Mouse (Mus musculus) liver, embryonic 13.5 days (tissue): ENCODE measurements around the gene Card14. TPM values are rescaled to one million over a fixed set of nuclear protein-coding genes. Genes with fewer than 3 reads are reported as not detected.
"Not testable (repeated sequence)": the region's sequence is repeated elsewhere in the genome, so short reads cannot be mapped to it uniquely, and the experiment has no call there.

Experiments used
- ATAC-seq: fragments of 200-750 bp; cut with Nextera tagmentation; 2 replicates; pipeline ENCODE4 v1.8.0; 2017; ENCODE audit warnings: low read depth, mild to moderate bottlenecking, moderate number of reproducible peaks, moderate library complexity
- DNase-seq: peaks from one replicate; pipeline ENCODE4 v3.0.0; 2022
- H3K27ac ChIP-seq: fragments of 300-500 bp; sonication (generic); 2 replicates; pipeline ENCODE4 v1.5.1; 2015; ENCODE audit warnings: moderate library complexity, mild to moderate bottlenecking, inconsistent platforms
- H3K27me3 ChIP-seq: fragments of 300-500 bp; sonication (generic); 2 replicates; pipeline ENCODE4 v1.6.1; 2015; ENCODE audit warnings: mild to moderate bottlenecking, inconsistent platforms
- H3K36me3 ChIP-seq: fragments of 300-500 bp; sonication (generic); 2 replicates; pipeline ENCODE4 v1.6.1; 2015; ENCODE audit warnings: mild to moderate bottlenecking, inconsistent platforms
- H3K4me1 ChIP-seq: fragments of 300-500 bp; sonication (generic); replicated peaks from 2 replicates; pipeline ENCODE4 v1.6.1; 2015; ENCODE audit warnings: inconsistent platforms
- H3K4me2 ChIP-seq: fragments of 300-500 bp; sonication (generic); 2 replicates; pipeline ENCODE4 v1.6.1; 2015; ENCODE audit warnings: inconsistent platforms, mild to moderate bottlenecking, moderate library complexity
- H3K4me3 ChIP-seq: fragments of 300-500 bp; sonication (generic); replicated peaks from 2 replicates; pipeline ENCODE4 v1.5.1; 2015; ENCODE audit warnings: mild to moderate bottlenecking, inconsistent platforms
- H3K9ac ChIP-seq: fragments of 300-500 bp; sonication (generic); 2 replicates; pipeline ENCODE4 v1.6.1; 2015; ENCODE audit warnings: mild to moderate bottlenecking, inconsistent platforms
- H3K9me3 ChIP-seq: fragments of 300-500 bp; sonication (generic); replicated peaks from 2 replicates; pipeline ENCODE4 v1.6.1; 2016; ENCODE audit warnings: inconsistent platforms
- WGBS: fragments of 180-500 bp; shearing (Covaris S2); methylation state at CpG from one replicate; pipeline ENCODE4 v1.1.7; 2015; ENCODE audit not compliant: insufficient replicate concordance; 5-methylcytosine and 5-hydroxymethylcytosine counted together
- polyA plus RNA-seq: library from polyadenylated mRNA; unstranded; fragments of >200 nt; fragmentation: Nextera tagmentation; extraction: Ambion mirVana; gene quantifications from 2 replicates; pipeline ENCODE4 v1.2.1, GENCODE M21; 2015

Card14 gene
- polyA plus RNA-seq, 1 experiment from 2014 or later: 0.20 TPM

GRCm38 (mm10) chr11:119359089-119359488 is 51.5 kb downstream of the Card14 start:
- H3K36me3 ChIP-seq: no peaks in the 10 kb centered on the region
- DNase-seq (no peak), ATAC-seq (no peak)
- no peak overlapping the region for H3K4me2 ChIP-seq
- 75% methylated on average over 10 of the region's 10 CpGs for WGBS
- no peak overlapping the region for H3K27ac ChIP-seq
- H3K4me1 ChIP-seq: peaks cover 29% of the 10 kb centered on the region
- no peaks in the 10 kb centered on the region for H3K9me3 ChIP-seq
- H3K4me3 ChIP-seq: no peak overlapping the region
- no peak overlapping the region for H3K9ac ChIP-seq
- H3K27me3 ChIP-seq: 0 out of 2 replicates have a peak, but pooled peaks cover 5% of the 10 kb centered on the region

- DNase-seq: no peak
- no peaks in the 10 kb centered on the region for H3K9me3 ChIP-seq
- no peak overlapping the region for H3K4me3 ChIP-seq
- peak overlapping the region; percentile 23; the same call in 1 of the 2 replicates for H3K4me2 ChIP-seq
- peak; percentile 20; the same call in 1 of the 2 replicates for ATAC-seq
- H3K27ac ChIP-seq: no peak overlapping the region
- no peaks in the 10 kb centered on the region for H3K27me3 ChIP-seq
- H3K4me1 ChIP-seq: peaks cover 9% of the 10 kb centered on the region
- 28% methylated on average over 11 of the region's 11 CpGs for WGBS
- no peak overlapping the region for H3K9ac ChIP-seq
- no peaks in the 10 kb centered on the region for H3K36me3 ChIP-seq
Measured at GRCm38 (mm10) chr11:119362769-119363533, 55.4 kb downstream of the Card14 start.

GRCm38 (mm10) chr11:119363534-119364145 is 56.1 kb downstream of the Card14 start:
- Histone ChIP-seq H3K9ac (no peak overlapping the region), H3K36me3 (no peaks in the 10 kb centered on the region), H3K4me1 (peaks cover 9% of the 10 kb centered on the region), H3K4me2 (peak overlapping the region; percentile 23; the same call in 1 of the 2 replicates), H3K9me3 (no peaks in the 10 kb centered on the region), H3K4me3 (no peak overlapping the region), H3K27ac (no peak overlapping the region), H3K27me3 (no peaks in the 10 kb centered on the region)
- WGBS: 21% methylated on average over 11 of the region's 11 CpGs
- ATAC-seq (peak; percentile 73), DNase-seq (peak; percentile 55)

- no peak overlapping the region for H3K4me2 ChIP-seq
- H3K36me3 ChIP-seq: peaks cover 6% of the 10 kb centered on the region
- no peaks in the 10 kb centered on the region for H3K27me3 ChIP-seq
- DNase-seq (no peak), ATAC-seq (no peak)
- H3K9me3 ChIP-seq: no peaks in the 10 kb centered on the region
- peaks cover 25% of the 10 kb centered on the region for H3K4me1 ChIP-seq
- H3K4me3 ChIP-seq: no peak overlapping the region
- H3K27ac ChIP-seq: no peak overlapping the region
- 25% methylated on average over 6 of the region's 6 CpGs for WGBS
- no peak overlapping the region for H3K9ac ChIP-seq
Measured at GRCm38 (mm10) chr11:119375425-119375824, 67.9 kb downstream of the Card14 start.

- Histone ChIP-seq H3K27me3 (no peaks in the 10 kb centered on the region), H3K9me3 (no peaks in the 10 kb centered on the region), H3K27ac (no peak overlapping the region), H3K36me3 (peaks cover 6% of the 10 kb centered on the region), H3K4me1 (peaks cover 30% of the 10 kb centered on the region), H3K4me2 (no peak overlapping the region), H3K4me3 (no peak overlapping the region), H3K9ac (no peak overlapping the region)
- WGBS: 62% methylated on average over 11 of the region's 11 CpGs
- DNase-seq (no peak), ATAC-seq (no peak)
Measured at GRCm38 (mm10) chr11:119377326-119377725, 69.8 kb downstream of the Card14 start.

- Histone ChIP-seq H3K27ac (no peak overlapping the region), H3K4me3 (no peak overlapping the region), H3K4me2 (no peak overlapping the region), H3K36me3 (peaks cover 6% of the 10 kb centered on the region), H3K9ac (no peak overlapping the region), H3K9me3 (no peaks in the 10 kb centered on the region), H3K4me1 (peaks cover 28% of the 10 kb centered on the region), H3K27me3 (no peaks in the 10 kb centered on the region)
- 80% methylated on average over 1 of the region's 1 CpGs for WGBS
- ATAC-seq (no peak), DNase-seq (no peak)
Measured at GRCm38 (mm10) chr11:119378551-119378950, 71.0 kb downstream of the Card14 start.

- ATAC-seq (no peak), DNase-seq (no peak)
- H3K27ac ChIP-seq: no peak overlapping the region
- peaks cover 6% of the 10 kb centered on the region for H3K36me3 ChIP-seq
- no peaks in the 10 kb centered on the region for H3K9me3 ChIP-seq
- no peak overlapping the region for H3K4me3 ChIP-seq
- peaks cover 9% of the 10 kb centered on the region for H3K4me1 ChIP-seq
- no peak overlapping the region for H3K4me2 ChIP-seq
- no peaks in the 10 kb centered on the region for H3K27me3 ChIP-seq
- WGBS: 47% methylated on average over 9 of the region's 9 CpGs
- no peak overlapping the region for H3K9ac ChIP-seq
Measured at GRCm38 (mm10) chr11:119381631-119382337, 74.2 kb downstream of the Card14 start.

- Histone ChIP-seq H3K4me3 (no peak overlapping the region), H3K9me3 (no peaks in the 10 kb centered on the region), H3K9ac (no peak overlapping the region), H3K4me2 (no peak overlapping the region), H3K36me3 (peaks cover 6% of the 10 kb centered on the region), H3K27ac (no peak overlapping the region), H3K4me1 (peaks cover 5% of the 10 kb centered on the region), H3K27me3 (no peaks in the 10 kb centered on the region)
- ATAC-seq (no peak), DNase-seq (no peak)
- 28% methylated on average over 6 of the region's 6 CpGs for WGBS
Measured at GRCm38 (mm10) chr11:119382338-119382850, 74.8 kb downstream of the Card14 start.

- no peak overlapping the region for H3K4me3 ChIP-seq
- H3K9me3 ChIP-seq: no peaks in the 10 kb centered on the region
- peaks cover 24% of the 10 kb centered on the region for H3K27me3 ChIP-seq
- H3K4me2 ChIP-seq: no peak overlapping the region
- peaks cover 11% of the 10 kb centered on the region for H3K4me1 ChIP-seq
- WGBS: 23% methylated on average over 4 of the region's 4 CpGs
- no peak for ATAC-seq
- H3K36me3 ChIP-seq: no peaks in the 10 kb centered on the region
- no peak overlapping the region for H3K9ac ChIP-seq
- no peak overlapping the region for H3K27ac ChIP-seq
- no peak for DNase-seq
Measured at GRCm38 (mm10) chr11:119384904-119385303, 77.3 kb downstream of the Card14 start.

- Histone ChIP-seq H3K4me3 (no peak overlapping the region), H3K4me2 (no peak overlapping the region), H3K36me3 (no peaks in the 10 kb centered on the region), H3K9me3 (no peaks in the 10 kb centered on the region), H3K27ac (no peak overlapping the region), H3K27me3 (peaks cover 35% of the 10 kb centered on the region), H3K4me1 (peaks cover 25% of the 10 kb centered on the region), H3K9ac (no peak overlapping the region)
- 76% methylated on average over 5 of the region's 5 CpGs for WGBS
- ATAC-seq: no peak
- no peak for DNase-seq
Measured at GRCm38 (mm10) chr11:119386306-119386705, 78.7 kb downstream of the Card14 start.

- not testable (repeated sequence) for DNase-seq, H3K36me3 ChIP-seq, H3K27ac ChIP-seq, H3K4me3 ChIP-seq, H3K4me2 ChIP-seq, H3K9me3 ChIP-seq, H3K9ac ChIP-seq, ATAC-seq
- WGBS: 21% methylated on average over 3 of the region's 3 CpGs
- peaks cover 29% of the 10 kb centered on the region for H3K4me1 ChIP-seq
- peaks cover 35% of the 10 kb centered on the region for H3K27me3 ChIP-seq
Measured at GRCm38 (mm10) chr11:119387273-119387672, 79.7 kb downstream of the Card14 start.
